Mouse (Mus musculus): ENCODE measurements around the gene Vcp.

GRCm38 (mm10) chr4:43038567-43039495 is 38.5 kb upstream of the Vcp start:
- TF ChIP-seq CTCF (IDR thresholded peaks at IDR 0.05; ENCODE audit: low read depth) (no peak), EP300 (IDR thresholded peaks at IDR 0.05; ENCODE audit: low read depth) (no peak)

Data from heart, postnatal 0 days (tissue).